Mouse (Mus musculus) lung, adult 2 months (tissue): ENCODE results near the gene Bbs4.
"Not testable (repeated sequence)": the region's sequence is repeated elsewhere in the genome, so short reads cannot be mapped to it uniquely, and the experiment has no call there.

Source experiments
- CTCF ChIP-seq: fragments of 200-500 bp; IDR thresholded peaks from 2 replicates; pipeline ENCODE4 v1.5.1; 2011; ENCODE audit warnings: mild to moderate bottlenecking, low read length, control low read depth; ENCODE audit not compliant: insufficient read depth
- POLR2A ChIP-seq: fragments of 200-500 bp; IDR thresholded peaks from 2 replicates; pipeline ENCODE4 v1.6.1; 2011; ENCODE audit warnings: low read depth, mild to moderate bottlenecking, control low read depth, low read length, borderline replicate concordance; ENCODE audit errors: extremely low read depth

GRCm38 (mm10) chr9:59360487-59360886 is 7.2 kb upstream of the Bbs4 start:
- not testable (repeated sequence) for TF ChIP-seq CTCF, POLR2A
